Mouse (Mus musculus) small intestine, adult 2 months (tissue): ENCODE results near the gene Entpd1.

Source experiments
- CTCF ChIP-seq: fragments of 200-500 bp; IDR thresholded peaks from 2 replicates; pipeline ENCODE4 v1.5.1; 2012; ENCODE audit warnings: low read depth, mild to moderate bottlenecking, control low read depth, inconsistent platforms, low read length, moderate library complexity, mixed read lengths; ENCODE audit not compliant: insufficient replicate concordance, insufficient read length; ENCODE audit errors: extremely low read depth
- POLR2A ChIP-seq: fragments of 200-500 bp; IDR thresholded peaks from 2 replicates; pipeline ENCODE4 v1.6.1; 2012; ENCODE audit warnings: low read depth, mild to moderate bottlenecking, control low read depth, inconsistent platforms, low read length, moderate library complexity

DNA sequence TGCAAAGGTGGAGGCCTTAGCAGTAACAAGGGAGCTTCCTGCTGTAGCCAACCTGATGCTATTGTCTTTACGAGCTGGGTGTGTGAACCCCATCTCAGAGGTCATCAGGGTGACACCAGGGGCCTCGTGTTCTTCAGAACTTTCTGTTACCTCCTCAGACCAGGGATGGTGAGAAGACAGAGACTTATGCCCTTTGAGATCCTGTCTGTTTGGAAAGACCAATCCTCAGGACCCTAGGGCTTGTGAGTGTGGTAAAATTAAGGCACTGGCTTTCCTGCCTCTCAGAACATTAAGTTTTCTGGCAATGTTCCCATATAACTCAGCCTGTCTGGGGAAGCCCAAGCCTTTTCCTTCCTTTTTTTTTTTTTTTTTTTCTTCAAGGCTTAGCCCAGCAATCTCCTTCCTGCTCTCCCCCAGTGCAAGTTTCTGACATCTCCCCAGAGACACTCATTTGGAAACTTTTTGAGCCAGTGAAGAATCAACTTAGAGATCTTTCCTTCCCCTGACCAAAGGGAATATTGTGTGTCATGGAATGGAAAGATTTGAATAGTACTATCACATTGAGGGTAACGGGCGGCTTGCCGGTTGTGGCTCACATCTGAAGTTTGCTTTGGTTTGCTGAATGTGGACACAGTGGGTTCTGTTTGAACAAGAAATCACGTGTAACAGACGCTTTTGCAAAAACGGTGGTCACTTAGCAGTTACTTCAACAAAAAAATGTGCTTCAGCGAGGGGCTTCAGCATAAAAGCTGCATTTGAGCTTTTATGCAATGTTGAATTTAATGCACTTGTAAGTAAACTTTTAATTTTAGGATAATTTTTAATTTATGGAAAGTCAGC, 35.4 kb downstream of the Entpd1 start:
- no peak for TF ChIP-seq POLR2A
- TF ChIP-seq CTCF, result no peak
